Mouse (Mus musculus) embryonic facial prominence, embryonic 14.5 days (tissue): ENCODE results near the gene Aox2. TPM values are rescaled to one million over a fixed set of nuclear protein-coding genes. Genes with fewer than 3 reads are reported as not detected.

Experiments
- ATAC-seq: fragments of 200-750 bp; cut with Nextera tagmentation; 2 replicates; pipeline ENCODE4 v1.8.0; 2017; ENCODE audit warnings: low read depth, moderate number of reproducible peaks, moderate TSS enrichment
- DNase-seq: peaks from one replicate; pipeline ENCODE4 v3.0.0-alpha.2; 2015; ENCODE audit warnings: low spot score
- H3K27ac ChIP-seq: fragments of 300-500 bp; sonication (generic); replicated peaks from 2 replicates; pipeline ENCODE4 v1.5.1; 2014; ENCODE audit warnings: low read depth, mild to moderate bottlenecking, low read length, moderate library complexity
- H3K27me3 ChIP-seq: fragments of 300-500 bp; sonication (generic); replicated peaks from 2 replicates; pipeline ENCODE4 v1.6.1; 2014; ENCODE audit warnings: low read length; ENCODE audit not compliant: control insufficient read depth, insufficient read depth
- H3K36me3 ChIP-seq: fragments of 300-500 bp; sonication (generic); 2 replicates; pipeline ENCODE4 v1.6.1; 2014; ENCODE audit warnings: low read length, mixed read lengths; ENCODE audit not compliant: control insufficient read depth, insufficient read depth
- H3K4me1 ChIP-seq: fragments of 300-500 bp; sonication (generic); 2 replicates; pipeline ENCODE4 v1.6.1; 2014; ENCODE audit warnings: antibody characterized with exemption, low read length; ENCODE audit not compliant: control insufficient read depth, insufficient read depth
- H3K4me2 ChIP-seq: fragments of 300-500 bp; sonication (generic); 2 replicates; pipeline ENCODE4 v1.6.1; 2014; ENCODE audit warnings: low read depth, mild to moderate bottlenecking, low read length, moderate library complexity, mixed read lengths
- H3K4me3 ChIP-seq: fragments of 300-500 bp; sonication (generic); 2 replicates; pipeline ENCODE4 v1.5.1; 2014; ENCODE audit warnings: low read depth, mild to moderate bottlenecking, low read length
- H3K9ac ChIP-seq: fragments of 300-500 bp; sonication (generic); 2 replicates; pipeline ENCODE4 v1.6.1; 2014; ENCODE audit warnings: low read depth, mild to moderate bottlenecking, low read length, moderate library complexity, mixed read lengths
- H3K9me3 ChIP-seq: fragments of 300-500 bp; sonication (generic); 2 replicates; pipeline ENCODE4 v1.6.1; 2016; ENCODE audit warnings: low read length; ENCODE audit not compliant: control insufficient read depth
- WGBS: fragments of 180-500 bp; shearing (Covaris S2); extraction: QIAGEN DNeasy Blood & Tissue Kit; methylation state at CpG from one replicate; pipeline ENCODE4 v1.1.7; 2014; 5-methylcytosine and 5-hydroxymethylcytosine counted together
- polyA plus RNA-seq: library from polyadenylated mRNA; unstranded; fragments of >200 nt; fragmentation: Nextera tagmentation; extraction: Ambion mirVana; gene quantifications from 2 replicates; pipeline ENCODE4 v1.2.1, GENCODE M21; 2014

Aox2 gene
- polyA plus RNA-seq, 1 experiment from 2014 or later, result 1.4 TPM

GRCm38 (mm10) chr1:58278513-58278912 lies 387 bp downstream of the Aox2 start:
- Histone ChIP-seq H3K27ac (peak overlapping the region; percentile 39), H3K4me2 (no peak overlapping the region), H3K36me3 (no peaks in the 10 kb centered on the region), H3K9me3 (no peaks in the 10 kb centered on the region), H3K4me1 (peaks cover 9% of the 10 kb centered on the region; the same call in 1 of the 2 replicates), H3K27me3 (no peaks in the 10 kb centered on the region), H3K9ac (no peak overlapping the region), H3K4me3 (no peak overlapping the region)
- WGBS, result 30% methylated on average over 7 of the region's 7 CpGs
- ATAC-seq (peak; percentile 50), DNase-seq (peak; percentile 59)

GRCm38 (mm10) chr1:58280381-58280780 lies 2.3 kb downstream of the Aox2 start:
- no peak for DNase-seq
- no peak overlapping the region for H3K4me2 ChIP-seq
- peaks cover 9% of the 10 kb centered on the region; the same call in 1 of the 2 replicates for H3K4me1 ChIP-seq
- H3K36me3 ChIP-seq, result no peaks in the 10 kb centered on the region
- H3K9ac ChIP-seq, result no peak overlapping the region
- no peak for ATAC-seq
- H3K27me3 ChIP-seq, result no peaks in the 10 kb centered on the region
- WGBS, result 78% methylated on average over 4 of the region's 4 CpGs
- H3K4me3 ChIP-seq, result no peak overlapping the region
- H3K9me3 ChIP-seq, result no peaks in the 10 kb centered on the region
- no peak overlapping the region for H3K27ac ChIP-seq

GRCm38 (mm10) chr1:58280939-58281624 lies 3.0 kb downstream of the Aox2 start:
- ATAC-seq, result peak; percentile 65
- Histone ChIP-seq H3K27ac (no peak overlapping the region), H3K9me3 (no peaks in the 10 kb centered on the region), H3K4me3 (no peak overlapping the region), H3K4me1 (peaks cover 9% of the 10 kb centered on the region; the same call in 1 of the 2 replicates), H3K9ac (no peak overlapping the region), H3K36me3 (no peaks in the 10 kb centered on the region), H3K4me2 (no peak overlapping the region), H3K27me3 (no peaks in the 10 kb centered on the region)
- 67% methylated on average over 13 of the region's 13 CpGs for WGBS
- DNase-seq, result peak; percentile 48

- no peak overlapping the region for H3K9ac ChIP-seq
- DNase-seq (no peak), ATAC-seq (no peak)
- H3K9me3 ChIP-seq, result no peaks in the 10 kb centered on the region
- H3K27me3 ChIP-seq, result no peaks in the 10 kb centered on the region
- H3K4me2 ChIP-seq, result no peak overlapping the region
- H3K4me3 ChIP-seq, result no peak overlapping the region
- WGBS, result 60% methylated on average over 4 of the region's 4 CpGs
- no peaks in the 10 kb centered on the region for H3K36me3 ChIP-seq
- H3K4me1 ChIP-seq, result peaks cover 9% of the 10 kb centered on the region; the same call in 1 of the 2 replicates
- H3K27ac ChIP-seq, result no peak overlapping the region
These were observed 3.5 kb downstream of the Aox2 start for GRCm38 (mm10) chr1:58281625-58281988.

- Histone ChIP-seq H3K9ac (no peak overlapping the region), H3K27ac (no peak overlapping the region), H3K4me2 (no peak overlapping the region), H3K9me3 (no peaks in the 10 kb centered on the region), H3K4me3 (no peak overlapping the region), H3K27me3 (no peaks in the 10 kb centered on the region), H3K36me3 (no peaks in the 10 kb centered on the region), H3K4me1 (no peaks in the 10 kb centered on the region)
- ATAC-seq (no peak), DNase-seq (no peak)
- 40% methylated on average over 7 of the region's 7 CpGs for WGBS
These were observed 6.4 kb downstream of the Aox2 start for GRCm38 (mm10) chr1:58284505-58284904.

- ATAC-seq, result no peak
- no peak overlapping the region for H3K9ac ChIP-seq
- no peaks in the 10 kb centered on the region for H3K9me3 ChIP-seq
- H3K4me3 ChIP-seq, result no peak overlapping the region
- H3K27me3 ChIP-seq, result no peaks in the 10 kb centered on the region
- no peaks in the 10 kb centered on the region for H3K36me3 ChIP-seq
- no peak overlapping the region for H3K4me2 ChIP-seq
- peaks cover 18% of the 10 kb centered on the region for H3K4me1 ChIP-seq
- 79% methylated on average over 3 of the region's 3 CpGs for WGBS
- DNase-seq, result no peak
- H3K27ac ChIP-seq, result no peak overlapping the region
These were observed 10.0 kb downstream of the Aox2 start for GRCm38 (mm10) chr1:58288091-58288490.

- Histone ChIP-seq H3K9ac (no peak overlapping the region), H3K4me2 (no peak overlapping the region), H3K4me1 (peaks cover 18% of the 10 kb centered on the region), H3K27me3 (no peaks in the 10 kb centered on the region), H3K9me3 (no peaks in the 10 kb centered on the region), H3K27ac (no peak overlapping the region), H3K4me3 (no peak overlapping the region), H3K36me3 (no peaks in the 10 kb centered on the region)
- peak; percentile 36 for DNase-seq
- WGBS, result 41% methylated on average over 16 of the region's 16 CpGs
- no peak for ATAC-seq
These were observed 11.8 kb downstream of the Aox2 start for GRCm38 (mm10) chr1:58289863-58290469.

- 29% methylated on average over 13 of the region's 13 CpGs for WGBS
- no peaks in the 10 kb centered on the region for H3K36me3 ChIP-seq
- DNase-seq (peak; percentile 93), ATAC-seq (peak; percentile 89)
- H3K9me3 ChIP-seq, result no peaks in the 10 kb centered on the region
- no peak overlapping the region for H3K4me3 ChIP-seq
- H3K4me1 ChIP-seq, result peaks cover 18% of the 10 kb centered on the region
- no peak overlapping the region for H3K9ac ChIP-seq
- peak overlapping the region; percentile 71 for H3K27ac ChIP-seq
- no peaks in the 10 kb centered on the region for H3K27me3 ChIP-seq
- peak overlapping the region; percentile 11; the same call in 1 of the 2 replicates for H3K4me2 ChIP-seq
These were observed 13.5 kb downstream of the Aox2 start for GRCm38 (mm10) chr1:58291394-58292300.
